Mouse (Mus musculus): ENCODE data around the gene Tfb2m. TPM values are rescaled to one million over a fixed set of nuclear protein-coding genes. Genes with fewer than 3 reads are reported as not detected.

Tfb2m gene
- polyA plus RNA-seq, 1 experiment from 2014 or later = 17.3 TPM

DNA sequence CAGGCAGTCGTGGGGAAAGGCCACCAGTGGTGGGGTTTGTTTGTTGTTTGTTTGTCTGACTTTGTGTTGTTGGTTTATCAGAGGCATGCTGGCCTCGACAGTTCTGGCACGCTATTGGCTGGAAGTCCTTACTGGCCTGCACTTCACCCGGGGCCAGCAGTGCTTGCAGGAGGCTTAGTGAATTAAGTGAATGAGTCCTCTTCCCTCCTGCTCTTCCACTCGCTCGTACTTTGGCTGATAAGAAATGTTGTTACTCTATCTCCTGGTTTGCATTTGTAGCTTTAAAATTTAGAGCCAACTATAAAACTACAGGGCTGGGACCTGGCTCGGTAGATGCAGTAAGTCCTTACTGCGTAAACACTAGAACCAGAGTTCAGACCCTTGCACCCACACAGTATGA is 34.1 kb upstream of the Tfb2m start:
- Histone ChIP-seq H3K4me1 (replicated peaks) (peaks cover 80% of the 10 kb centered on the region), H3K4me2 (no peak overlapping the region), H3K27ac (peak overlapping the region; percentile 36), H3K9me3 (replicated peaks) (no peaks in the 10 kb centered on the region), H3K27me3 (no peaks in the 10 kb centered on the region), H3K36me3 (peaks cover 24% of the 10 kb centered on the region), H3K9ac (no peak overlapping the region), H3K4me3 (replicated peaks) (no peak overlapping the region)
- DNase-seq (no peak), ATAC-seq (ENCODE audit: low read depth) (peak; percentile 41; the same call in 1 of the 2 replicates)
- WGBS (ENCODE audit: insufficient replicate concordance) = 34% methylated on average over 8 of the region's 8 CpGs

DNA sequence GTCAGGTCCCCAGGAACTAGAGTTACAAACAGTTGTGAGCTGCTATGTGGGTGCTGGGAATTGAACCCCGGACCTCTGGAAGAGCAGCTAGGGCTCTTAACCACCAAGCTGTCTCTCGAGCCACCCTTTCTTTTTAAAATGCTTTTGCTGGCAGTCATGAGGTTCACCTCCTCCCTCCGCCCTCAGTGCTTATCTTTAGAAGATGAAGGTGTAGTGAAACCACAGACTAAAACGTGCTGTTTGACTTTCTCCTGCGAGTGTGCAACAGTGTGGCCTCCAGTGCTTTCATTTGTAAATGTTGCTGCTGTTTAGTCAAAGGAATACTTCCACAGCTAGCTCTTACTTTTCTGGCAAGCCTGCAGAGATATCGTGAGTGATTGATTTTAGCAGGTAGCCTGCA is 32.6 kb upstream of the Tfb2m start:
- Histone ChIP-seq H3K27me3 (no peaks in the 10 kb centered on the region), H3K4me1 (replicated peaks) (peaks cover 75% of the 10 kb centered on the region), H3K9me3 (replicated peaks) (no peaks in the 10 kb centered on the region), H3K9ac (peak overlapping the region; percentile 22; the same call in 1 of the 2 replicates), H3K36me3 (peaks cover 24% of the 10 kb centered on the region), H3K27ac (peak overlapping the region; percentile 60), H3K4me3 (replicated peaks) (no peak overlapping the region), H3K4me2 (peak overlapping the region; percentile 37)
- 28% methylated on average over 6 of the region's 6 CpGs for WGBS (ENCODE audit: insufficient replicate concordance)
- no peak for DNase-seq
- peak; percentile 60; the same call in 1 of the 2 replicates for ATAC-seq (ENCODE audit: low read depth)

DNA sequence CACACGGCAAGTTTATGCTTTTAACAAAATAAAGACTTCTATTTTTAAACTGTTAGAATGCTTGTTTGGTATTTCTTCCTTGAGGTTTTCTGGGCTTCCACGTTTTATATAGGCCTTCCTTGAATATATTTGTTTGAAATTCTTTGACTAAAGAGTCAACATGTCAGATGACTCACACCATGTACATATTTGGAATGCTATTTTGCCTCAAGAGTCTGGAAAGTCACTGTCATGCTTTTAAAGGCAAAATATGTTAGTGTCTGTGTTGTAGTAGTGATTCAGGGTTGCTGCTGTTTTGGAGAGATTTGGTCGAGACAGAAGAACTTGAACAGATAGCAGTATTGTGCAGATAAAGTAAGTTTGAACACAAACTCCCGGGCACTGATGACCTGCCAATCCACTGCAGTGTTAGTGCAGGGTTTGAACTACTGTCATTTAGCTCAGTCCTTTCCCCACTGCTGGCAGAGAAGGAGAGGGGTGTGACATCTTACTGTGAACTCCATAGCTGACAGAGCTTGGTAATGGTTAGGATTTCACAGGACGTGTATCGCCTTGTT is 27.7 kb upstream of the Tfb2m start:
- H3K4me1 ChIP-seq (replicated peaks) = peaks cover 48% of the 10 kb centered on the region
- DNase-seq = no peak
- no peak overlapping the region for H3K9ac ChIP-seq
- no peaks in the 10 kb centered on the region for H3K27me3 ChIP-seq
- H3K27ac ChIP-seq = no peak overlapping the region
- H3K9me3 ChIP-seq (replicated peaks) = no peaks in the 10 kb centered on the region
- 54% methylated on average over 6 of the region's 6 CpGs for WGBS (ENCODE audit: insufficient replicate concordance)
- no peak for ATAC-seq (ENCODE audit: low read depth)
- no peak overlapping the region for H3K4me2 ChIP-seq
- H3K4me3 ChIP-seq (replicated peaks) = no peak overlapping the region
- 0 out of 2 replicates have a peak, but pooled peaks cover under 1% of the 10 kb centered on the region for H3K36me3 ChIP-seq

GRCm38 (mm10) chr1:179571686-179572085 is 25.6 kb upstream of the Tfb2m start:
- Histone ChIP-seq H3K4me1 (replicated peaks) (peaks cover 51% of the 10 kb centered on the region), H3K4me2 (no peak overlapping the region), H3K36me3 (no peaks in the 10 kb centered on the region), H3K9ac (no peak overlapping the region), H3K27me3 (no peaks in the 10 kb centered on the region), H3K4me3 (replicated peaks) (no peak overlapping the region), H3K9me3 (replicated peaks) (no peaks in the 10 kb centered on the region), H3K27ac (no peak overlapping the region)
- ATAC-seq (ENCODE audit: low read depth) = no peak
- DNase-seq = no peak
- WGBS (ENCODE audit: insufficient replicate concordance) = 82% methylated on average over 4 of the region's 4 CpGs

GRCm38 (mm10) chr1:179570482-179570881 is 24.4 kb upstream of the Tfb2m start:
- Histone ChIP-seq H3K4me1 (replicated peaks) (peaks cover 57% of the 10 kb centered on the region), H3K4me2 (no peak overlapping the region), H3K9me3 (replicated peaks) (no peaks in the 10 kb centered on the region), H3K27ac (no peak overlapping the region), H3K36me3 (no peaks in the 10 kb centered on the region), H3K9ac (no peak overlapping the region), H3K27me3 (no peaks in the 10 kb centered on the region), H3K4me3 (replicated peaks) (no peak overlapping the region)
- peak; percentile 44; the same call in 1 of the 2 replicates for ATAC-seq (ENCODE audit: low read depth)
- DNase-seq = no peak
- WGBS (ENCODE audit: insufficient replicate concordance) = 94% methylated on average over 1 of the region's 1 CpGs

DNA sequence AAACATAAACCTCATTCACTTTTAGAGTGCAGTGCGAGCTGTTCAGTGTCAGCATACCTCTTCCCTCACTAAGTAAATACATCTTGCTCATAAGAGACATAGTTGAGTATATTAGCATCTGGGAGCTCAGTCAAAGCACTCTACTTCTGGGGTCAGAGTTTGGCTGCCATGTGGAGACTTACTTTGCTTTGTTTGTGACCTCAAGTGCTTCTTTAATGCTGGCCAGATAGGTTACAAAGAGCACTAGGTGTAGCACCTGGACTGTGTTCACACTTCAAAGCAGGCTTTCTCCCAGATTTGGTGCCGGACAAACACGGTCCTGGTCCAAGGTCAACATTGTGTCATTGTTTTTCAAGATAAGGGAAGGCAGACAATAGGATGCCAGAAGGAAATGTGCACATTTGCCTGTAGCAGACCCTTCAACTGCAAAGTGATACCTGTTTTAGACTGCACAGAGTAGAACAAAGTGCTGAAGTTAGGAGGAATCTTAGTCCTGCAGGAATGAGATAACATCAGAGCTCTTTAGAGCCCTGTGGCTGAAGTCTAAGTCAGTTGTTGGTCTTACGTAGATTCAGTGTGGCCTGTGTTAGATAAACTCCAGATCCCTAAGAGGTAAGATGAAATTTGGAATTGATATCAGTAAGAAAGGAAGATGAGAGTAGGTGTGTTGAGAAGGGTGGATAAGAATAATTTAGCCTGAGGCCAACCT is 22.8 kb upstream of the Tfb2m start:
- peaks cover 51% of the 10 kb centered on the region for H3K4me1 ChIP-seq (replicated peaks)
- no peak overlapping the region for H3K4me3 ChIP-seq (replicated peaks)
- no peak overlapping the region for H3K4me2 ChIP-seq
- H3K36me3 ChIP-seq = no peaks in the 10 kb centered on the region
- H3K27ac ChIP-seq = peak overlapping the region; percentile 54; the same call in 1 of the 2 replicates
- DNase-seq = no peak
- H3K9ac ChIP-seq = no peak overlapping the region
- no peaks in the 10 kb centered on the region for H3K27me3 ChIP-seq
- 45% methylated on average over 4 of the region's 4 CpGs for WGBS (ENCODE audit: insufficient replicate concordance)
- peak; percentile 59 for ATAC-seq (ENCODE audit: low read depth)
- no peaks in the 10 kb centered on the region for H3K9me3 ChIP-seq (replicated peaks)

- Histone ChIP-seq H3K4me3 (replicated peaks) (no peak overlapping the region), H3K27ac (no peak overlapping the region), H3K9ac (no peak overlapping the region), H3K9me3 (replicated peaks) (no peaks in the 10 kb centered on the region), H3K27me3 (no peaks in the 10 kb centered on the region), H3K36me3 (no peaks in the 10 kb centered on the region), H3K4me1 (replicated peaks) (peaks cover 41% of the 10 kb centered on the region), H3K4me2 (no peak overlapping the region)
- ATAC-seq (ENCODE audit: low read depth) = no peak
- DNase-seq = no peak
- WGBS (ENCODE audit: insufficient replicate concordance) = 76% methylated on average over 7 of the region's 7 CpGs
These were observed 21.5 kb upstream of the Tfb2m start for GRCm38 (mm10) chr1:179567558-179567957.

DNA sequence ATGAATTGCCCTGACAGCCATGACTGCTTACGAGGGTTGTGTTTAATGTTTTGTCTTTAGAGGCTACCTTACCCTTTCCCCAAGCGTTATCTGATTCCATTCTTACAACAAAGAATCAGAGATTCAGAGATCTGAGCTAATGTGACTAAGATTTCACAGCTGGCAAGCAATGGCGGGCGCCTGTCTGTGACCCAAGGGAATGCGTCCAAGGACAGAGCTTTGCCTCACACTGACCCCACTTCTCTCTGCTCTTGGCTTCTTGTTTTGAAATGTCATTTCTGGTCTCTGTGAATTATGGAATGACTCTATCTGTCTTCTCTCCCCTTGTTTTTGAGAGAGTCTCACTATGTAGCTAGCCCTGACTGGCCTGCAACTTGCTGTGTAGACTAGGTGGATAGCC is 17.9 kb upstream of the Tfb2m start:
- Histone ChIP-seq H3K27me3 (no peaks in the 10 kb centered on the region), H3K4me1 (replicated peaks) (peaks cover 42% of the 10 kb centered on the region), H3K4me2 (no peak overlapping the region), H3K27ac (no peak overlapping the region), H3K9ac (no peak overlapping the region), H3K4me3 (replicated peaks) (no peak overlapping the region), H3K36me3 (no peaks in the 10 kb centered on the region), H3K9me3 (replicated peaks) (no peaks in the 10 kb centered on the region)
- ATAC-seq (ENCODE audit: low read depth) (no peak), DNase-seq (no peak)
- WGBS (ENCODE audit: insufficient replicate concordance) = 86% methylated on average over 5 of the region's 5 CpGs

DNA sequence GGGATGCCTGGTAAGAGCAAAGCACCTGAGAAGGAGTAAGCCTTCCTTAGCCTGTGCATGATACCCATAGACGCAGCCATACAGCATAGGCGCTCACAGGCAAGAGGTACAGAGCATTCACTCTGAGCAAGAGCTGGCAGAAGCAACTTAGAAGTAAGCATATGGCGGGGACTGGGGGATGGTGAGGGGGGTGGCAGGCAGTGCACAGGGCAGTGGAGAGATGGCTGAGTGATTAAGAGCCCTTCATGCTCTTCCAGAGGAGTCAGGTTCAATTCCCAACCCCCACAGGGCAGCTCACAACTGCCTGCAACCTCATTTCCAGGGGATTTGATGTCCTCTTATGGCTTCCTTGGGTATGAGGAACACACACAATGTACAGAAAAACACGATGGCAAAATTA is 17.1 kb upstream of the Tfb2m start:
- Histone ChIP-seq H3K36me3 (no peaks in the 10 kb centered on the region), H3K4me2 (no peak overlapping the region), H3K27me3 (no peaks in the 10 kb centered on the region), H3K9me3 (replicated peaks) (no peaks in the 10 kb centered on the region), H3K4me1 (replicated peaks) (peaks cover 35% of the 10 kb centered on the region), H3K4me3 (replicated peaks) (no peak overlapping the region), H3K9ac (no peak overlapping the region), H3K27ac (no peak overlapping the region)
- 77% methylated on average over 4 of the region's 4 CpGs for WGBS (ENCODE audit: insufficient replicate concordance)
- DNase-seq (no peak), ATAC-seq (ENCODE audit: low read depth) (no peak)

- Histone ChIP-seq H3K36me3 (no peaks in the 10 kb centered on the region), H3K9ac (no peak overlapping the region), H3K27ac (no peak overlapping the region), H3K9me3 (replicated peaks) (no peaks in the 10 kb centered on the region), H3K4me1 (replicated peaks) (peaks cover 22% of the 10 kb centered on the region), H3K4me3 (replicated peaks) (no peak overlapping the region), H3K4me2 (no peak overlapping the region), H3K27me3 (no peaks in the 10 kb centered on the region)
- DNase-seq (no peak), ATAC-seq (ENCODE audit: low read depth) (no peak)
- WGBS (ENCODE audit: insufficient replicate concordance) = 84% methylated on average over 6 of the region's 6 CpGs
These were observed 14.9 kb upstream of the Tfb2m start for GRCm38 (mm10) chr1:179560845-179561430.

GRCm38 (mm10) chr1:179559446-179560194 is 13.6 kb upstream of the Tfb2m start:
- H3K27me3 ChIP-seq = no peaks in the 10 kb centered on the region
- no peaks in the 10 kb centered on the region for H3K9me3 ChIP-seq (replicated peaks)
- no peaks in the 10 kb centered on the region for H3K36me3 ChIP-seq
- ATAC-seq (ENCODE audit: low read depth) (no peak), DNase-seq (no peak)
- H3K4me1 ChIP-seq (replicated peaks) = peaks cover 18% of the 10 kb centered on the region
- no peak overlapping the region for H3K4me3 ChIP-seq (replicated peaks)
- no peak overlapping the region for H3K9ac ChIP-seq
- no peak overlapping the region for H3K27ac ChIP-seq
- 59% methylated on average over 11 of the region's 11 CpGs for WGBS (ENCODE audit: insufficient replicate concordance)
- H3K4me2 ChIP-seq = no peak overlapping the region

Measured in liver, embryonic 13.5 days (tissue).